Mouse (Mus musculus) liver, postnatal 0 days (tissue): ENCODE measurements at regions not wholly inside any gene's neighbourhood (a gene's known extent, or its start where the extent isn't known, plus 50 kb on each side); places are given as distances from the start of the nearest gene placed in this dataset.

Experiments
- CTCF ChIP-seq: sonication (generic); IDR thresholded peaks from 2 replicates; pipeline ENCODE4 v1.5.1; 2016; ENCODE audit warnings: antibody characterized with exemption, low read depth
- EP300 ChIP-seq: IDR thresholded peaks from 2 replicates; pipeline ENCODE4 v1.6.1; 2016; ENCODE audit warnings: antibody characterized with exemption, low read depth, mild to moderate bottlenecking

DNA sequence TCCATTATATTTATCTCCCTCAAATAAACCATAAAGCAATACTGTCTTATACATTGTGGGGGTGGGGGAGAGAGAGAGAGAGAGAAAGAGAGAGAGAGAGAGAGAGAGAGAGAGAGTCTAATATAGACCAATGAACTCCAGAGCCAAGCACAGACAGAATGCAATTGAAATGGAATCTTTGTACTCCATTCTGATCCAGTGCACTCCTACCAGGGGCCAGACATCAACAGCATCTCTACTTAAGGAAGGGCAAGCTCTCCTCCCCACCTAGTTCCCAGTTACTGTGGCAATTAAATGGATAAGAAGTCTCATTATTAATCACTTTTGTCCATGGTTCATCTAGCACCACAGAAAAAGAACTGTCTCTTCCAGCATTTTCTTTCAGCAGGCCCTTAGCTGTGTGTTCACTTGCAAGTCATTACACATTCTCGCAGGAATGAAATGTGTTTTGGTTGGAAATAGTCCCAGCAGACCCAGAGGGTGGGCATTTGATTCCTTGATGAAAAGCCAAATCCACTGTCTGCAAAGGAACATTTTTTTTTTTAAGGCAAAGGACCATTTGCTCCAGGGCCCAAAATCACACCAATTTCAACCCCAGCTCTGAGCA is 73.8 kb upstream of the Col1a2 start:
- TF ChIP-seq CTCF (no peak), EP300 (no peak)
